Mouse (Mus musculus) E14TG2a.4 (cell line): ENCODE data around the gene Drosha.

Source experiments
- CTCF ChIP-seq: conservative IDR thresholded peaks from 2 replicates; pipeline ENCODE4 v1.5.1; 2014; ENCODE audit warnings: low read length
- NANOG ChIP-seq: IDR thresholded peaks from 2 replicates; pipeline ENCODE4 v1.6.1; 2014; ENCODE audit warnings: borderline replicate concordance, low read length, mixed read lengths

GRCm38 (mm10) chr15:12879937-12880336 lies 55.3 kb downstream of the Drosha start:
- TF ChIP-seq CTCF (no peak), NANOG (no peak)
